Mouse (Mus musculus): ENCODE measurements at regions not wholly inside any gene's neighbourhood (a gene's known extent, or its start where the extent isn't known, plus 50 kb on each side); places are given as distances from the start of the nearest gene placed in this dataset.

DNA sequence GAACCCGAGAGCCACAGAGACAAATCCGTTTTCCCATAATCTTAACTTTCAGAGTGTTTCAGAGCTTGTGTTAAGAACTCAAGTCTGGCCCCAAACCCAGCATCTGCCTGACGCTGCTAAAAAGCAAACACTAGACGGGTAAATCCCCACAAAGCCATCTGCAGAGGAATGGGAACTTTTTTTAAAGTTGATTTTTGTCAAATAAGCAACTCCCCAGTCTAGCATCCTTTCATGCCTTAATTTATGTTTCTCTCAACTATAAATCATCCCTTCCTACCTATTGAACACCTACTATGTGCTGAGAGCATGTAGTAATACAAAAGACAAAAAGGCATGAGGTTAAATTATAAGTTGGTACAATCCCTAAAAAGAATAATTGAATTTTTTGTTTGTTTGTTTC is 50.8 kb upstream of the Itm2b start:
- H3K4me1 ChIP-seq (ENCODE audit: control insufficient read depth, insufficient read depth): no peaks in the 10 kb centered on the region
- no peaks in the 10 kb centered on the region for H3K27me3 ChIP-seq (ENCODE audit: control insufficient read depth, insufficient read depth, low read length)
- DNase-seq (ENCODE audit: low spot score): no peak
- no peaks in the 10 kb centered on the region for H3K9me3 ChIP-seq (replicated peaks; ENCODE audit: control insufficient read depth, low read length)
- H3K9ac ChIP-seq (replicated peaks; ENCODE audit: low read depth, low read length): no peak overlapping the region
- 74% methylated on average over 4 of the region's 4 CpGs for WGBS
- no peak overlapping the region for H3K4me3 ChIP-seq (ENCODE audit: low read depth, low read length)
- TF ChIP-seq CTCF (IDR thresholded peaks at IDR 0.05; ENCODE audit: low read depth) (no peak), EP300 (IDR thresholded peaks at IDR 0.05; ENCODE audit: low read depth) (no peak)
- no peaks in the 10 kb centered on the region for H3K36me3 ChIP-seq (replicated peaks; ENCODE audit: control insufficient read depth, insufficient read depth, low read length)
- no peak overlapping the region for H3K4me2 ChIP-seq (ENCODE audit: low read depth, low read length)
- no peak for ATAC-seq (ENCODE audit: insufficient read depth, low read depth)
- no peak overlapping the region for H3K27ac ChIP-seq (ENCODE audit: low read depth)

All from heart, postnatal 0 days (tissue).